Mouse (Mus musculus): Measurements from ENCODE around the gene Drg1. TPM values are rescaled to one million over a fixed set of nuclear protein-coding genes. Genes with fewer than 3 reads are reported as not detected.

Drg1 gene
- polyA plus RNA-seq, 1 experiment from 2014 or later: 177 TPM

DNA sequence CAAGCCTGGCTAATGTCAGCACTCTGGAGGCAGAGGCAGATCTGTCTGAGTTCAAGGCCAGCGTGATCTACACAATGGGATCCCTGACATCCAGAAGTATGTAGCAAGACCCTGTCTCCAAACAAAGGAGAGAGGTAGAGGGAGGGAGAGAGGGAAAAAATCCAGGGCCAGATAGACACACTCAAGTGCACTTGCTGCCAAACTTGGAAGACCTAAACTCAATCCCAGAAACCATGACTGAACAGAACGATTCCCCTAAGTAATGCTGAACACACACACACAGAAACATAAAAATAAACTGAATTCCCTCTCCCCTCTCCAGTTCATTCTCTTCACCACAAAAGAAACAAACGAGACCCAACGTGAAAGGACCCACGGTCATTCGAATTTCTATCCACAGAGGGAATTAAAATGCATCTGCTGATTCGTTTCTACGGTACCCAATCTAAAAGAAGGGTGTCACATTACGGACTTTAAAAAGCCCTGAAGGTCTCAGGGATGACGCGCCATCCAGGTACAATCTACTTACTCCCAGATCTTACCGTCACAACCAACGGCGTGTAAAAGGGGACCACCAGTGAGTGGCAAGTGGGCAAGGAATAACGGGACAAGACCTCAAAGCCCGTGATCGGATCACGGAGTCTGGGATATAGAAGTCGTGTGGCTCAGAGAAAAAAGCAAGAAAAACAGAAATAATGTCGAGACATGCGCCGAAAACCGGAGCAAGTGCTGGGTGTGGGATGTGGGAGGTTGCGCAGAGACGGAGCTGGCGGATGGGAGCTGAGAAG is 730 bp downstream of the Drg1 start:
- Histone ChIP-seq H3K9me3 (ENCODE audit: control insufficient read depth, low read length) (no peaks in the 10 kb centered on the region), H3K4me3 (ENCODE audit: low read depth, low read length) (peak overlapping the region; percentile 97), H3K9ac (ENCODE audit: low read depth, low read length) (peak overlapping the region; percentile 99), H3K4me2 (ENCODE audit: low read depth, low read length) (peak overlapping the region; percentile 80), H3K4me1 (ENCODE audit: control insufficient read depth, insufficient read depth, low read length) (peaks cover 10% of the 10 kb centered on the region), H3K27ac (replicated peaks; ENCODE audit: low read depth, low read length) (peak overlapping the region; percentile 97), H3K36me3 (ENCODE audit: control insufficient read depth, insufficient read depth, low read length) (peaks cover 40% of the 10 kb centered on the region), H3K27me3 (replicated peaks; ENCODE audit: control insufficient read depth, insufficient read depth, low read length) (no peaks in the 10 kb centered on the region)
- WGBS: 1% methylated on average over 26 of the region's 26 CpGs
- ATAC-seq (ENCODE audit: low read depth): 0 out of 2 replicates have a peak, but pooled peaks have one; percentile 9
- peak; percentile 83 for DNase-seq (ENCODE audit: low spot score)

DNA sequence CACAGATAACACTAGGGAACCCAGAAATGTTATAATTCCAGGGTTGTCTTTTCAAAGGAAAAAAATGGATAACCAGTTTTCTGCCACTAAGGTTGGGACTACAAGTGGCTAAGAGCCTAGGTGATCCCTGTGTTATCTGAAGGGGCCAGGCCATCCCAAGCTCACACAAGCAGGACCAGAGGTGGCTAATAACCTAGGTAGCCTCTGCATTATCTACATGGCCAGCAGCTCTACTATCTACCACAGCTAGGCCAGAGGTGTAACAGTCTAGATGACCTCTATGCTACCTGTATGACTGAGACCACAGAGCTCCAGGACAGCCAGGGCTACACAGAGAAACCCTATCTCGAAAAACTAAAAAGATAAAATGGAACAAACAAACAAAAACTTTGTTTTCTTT is 6.7 kb downstream of the Drg1 start:
- Histone ChIP-seq H3K9ac (ENCODE audit: low read depth, low read length) (no peak overlapping the region), H3K4me3 (ENCODE audit: low read depth, low read length) (no peak overlapping the region), H3K4me2 (ENCODE audit: low read depth, low read length) (no peak overlapping the region), H3K27ac (replicated peaks; ENCODE audit: low read depth, low read length) (no peak overlapping the region), H3K36me3 (ENCODE audit: control insufficient read depth, insufficient read depth, low read length) (peaks cover 90% of the 10 kb centered on the region), H3K27me3 (replicated peaks; ENCODE audit: control insufficient read depth, insufficient read depth, low read length) (no peaks in the 10 kb centered on the region), H3K4me1 (ENCODE audit: control insufficient read depth, insufficient read depth, low read length) (peaks cover under 1% of the 10 kb centered on the region; the same call in 1 of the 2 replicates), H3K9me3 (ENCODE audit: control insufficient read depth, low read length) (no peaks in the 10 kb centered on the region)
- no peak for DNase-seq (ENCODE audit: low spot score)
- ATAC-seq (ENCODE audit: low read depth): no peak
- 97% methylated on average over 1 of the region's 1 CpGs for WGBS

DNA sequence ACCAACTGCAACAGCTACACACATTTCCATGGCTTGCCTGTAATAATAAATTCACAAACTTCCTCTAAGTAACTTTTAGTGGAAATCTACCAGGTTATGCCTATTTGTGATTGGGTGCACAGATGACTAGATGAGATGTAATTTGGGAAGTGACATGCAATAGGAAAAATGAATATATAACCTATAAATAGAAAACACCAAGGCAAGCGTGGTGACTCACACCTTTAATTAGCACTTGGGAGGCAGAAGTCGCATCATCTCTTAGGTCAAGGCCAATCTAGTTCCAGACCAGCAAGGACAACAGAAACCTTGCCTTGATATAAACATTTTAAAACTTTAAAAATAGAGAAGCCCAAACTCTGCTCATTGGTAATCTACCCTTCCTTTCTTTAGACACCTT is 18.8 kb downstream of the Drg1 start:
- ATAC-seq (ENCODE audit: low read depth): no peak

DNA sequence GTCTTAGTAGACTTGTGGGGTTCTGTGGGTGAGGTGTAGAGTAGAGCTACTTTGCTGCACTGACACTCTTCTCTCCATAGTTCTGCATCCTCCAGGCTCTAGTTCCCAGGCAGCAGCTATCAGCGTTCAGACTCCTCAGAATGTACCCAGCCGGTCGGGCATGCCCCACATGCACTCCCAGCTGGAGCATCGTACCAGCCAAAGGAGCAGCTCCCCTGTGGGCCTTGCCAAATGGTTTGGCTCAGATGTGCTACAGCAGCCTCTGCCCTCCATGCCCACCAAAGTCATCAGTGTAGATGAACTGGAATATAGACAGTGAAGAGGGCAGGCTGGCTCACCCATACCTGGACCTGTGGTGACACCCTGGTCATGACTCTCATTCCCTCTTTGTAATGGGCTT is 22.4 kb downstream of the Drg1 start:
- Histone ChIP-seq H3K36me3 (ENCODE audit: control insufficient read depth, insufficient read depth, low read length) (peaks cover 97% of the 10 kb centered on the region), H3K4me2 (ENCODE audit: low read depth, low read length) (no peak overlapping the region), H3K27ac (replicated peaks; ENCODE audit: low read depth, low read length) (no peak overlapping the region), H3K9me3 (ENCODE audit: control insufficient read depth, low read length) (no peaks in the 10 kb centered on the region), H3K27me3 (replicated peaks; ENCODE audit: control insufficient read depth, insufficient read depth, low read length) (no peaks in the 10 kb centered on the region), H3K4me3 (ENCODE audit: low read depth, low read length) (no peak overlapping the region), H3K9ac (ENCODE audit: low read depth, low read length) (no peak overlapping the region), H3K4me1 (ENCODE audit: control insufficient read depth, insufficient read depth, low read length) (no peaks in the 10 kb centered on the region)
- 88% methylated on average over 4 of the region's 4 CpGs for WGBS
- ATAC-seq (ENCODE audit: low read depth) (no peak), DNase-seq (ENCODE audit: low spot score) (no peak)

More for the DNA sequence above, 18.8 kb downstream of the Drg1 start:
- 90% methylated on average over 2 of the region's 2 CpGs for WGBS
- Histone ChIP-seq H3K27me3 (replicated peaks; ENCODE audit: control insufficient read depth, insufficient read depth, low read length) (no peaks in the 10 kb centered on the region), H3K36me3 (ENCODE audit: control insufficient read depth, insufficient read depth, low read length) (peaks cover 97% of the 10 kb centered on the region), H3K27ac (replicated peaks; ENCODE audit: low read depth, low read length) (no peak overlapping the region), H3K4me2 (ENCODE audit: low read depth, low read length) (no peak overlapping the region), H3K9ac (ENCODE audit: low read depth, low read length) (no peak overlapping the region), H3K4me1 (ENCODE audit: control insufficient read depth, insufficient read depth, low read length) (no peaks in the 10 kb centered on the region), H3K9me3 (ENCODE audit: control insufficient read depth, low read length) (no peaks in the 10 kb centered on the region), H3K4me3 (ENCODE audit: low read depth, low read length) (no peak overlapping the region)
- DNase-seq (ENCODE audit: low spot score): no peak

DNA sequence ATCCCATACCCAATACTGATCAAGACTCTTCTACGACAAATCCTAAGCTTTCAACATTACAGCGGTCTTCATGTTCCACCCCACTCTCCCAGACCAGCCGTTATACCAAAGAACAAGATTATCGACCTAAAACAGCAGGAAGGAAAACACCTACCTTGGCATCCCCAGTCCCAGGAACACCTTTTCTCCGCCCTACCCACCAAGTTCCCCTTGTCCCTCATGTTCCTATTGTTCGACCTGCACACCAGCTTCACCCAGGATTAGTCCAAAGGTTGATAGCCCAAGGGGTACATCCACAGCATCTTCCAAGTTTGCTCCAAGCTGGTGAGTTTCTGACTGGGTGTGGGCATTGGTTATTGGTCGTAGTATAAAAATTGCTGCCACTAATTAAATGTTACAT is 23.8 kb downstream of the Drg1 start:
- ATAC-seq (ENCODE audit: low read depth) (no peak), DNase-seq (ENCODE audit: low spot score) (no peak)
- 93% methylated on average over 7 of the region's 7 CpGs for WGBS
- H3K27ac ChIP-seq (replicated peaks; ENCODE audit: low read depth, low read length): no peak overlapping the region
- no peaks in the 10 kb centered on the region for H3K9me3 ChIP-seq (ENCODE audit: control insufficient read depth, low read length)
- no peak overlapping the region for H3K9ac ChIP-seq (ENCODE audit: low read depth, low read length)
- no peak overlapping the region for H3K4me3 ChIP-seq (ENCODE audit: low read depth, low read length)
- H3K27me3 ChIP-seq (replicated peaks; ENCODE audit: control insufficient read depth, insufficient read depth, low read length): no peaks in the 10 kb centered on the region
- H3K4me1 ChIP-seq (ENCODE audit: control insufficient read depth, insufficient read depth, low read length): no peaks in the 10 kb centered on the region
- H3K4me2 ChIP-seq (ENCODE audit: low read depth, low read length): no peak overlapping the region
- peaks cover 98% of the 10 kb centered on the region for H3K36me3 ChIP-seq (ENCODE audit: control insufficient read depth, insufficient read depth, low read length)

DNA sequence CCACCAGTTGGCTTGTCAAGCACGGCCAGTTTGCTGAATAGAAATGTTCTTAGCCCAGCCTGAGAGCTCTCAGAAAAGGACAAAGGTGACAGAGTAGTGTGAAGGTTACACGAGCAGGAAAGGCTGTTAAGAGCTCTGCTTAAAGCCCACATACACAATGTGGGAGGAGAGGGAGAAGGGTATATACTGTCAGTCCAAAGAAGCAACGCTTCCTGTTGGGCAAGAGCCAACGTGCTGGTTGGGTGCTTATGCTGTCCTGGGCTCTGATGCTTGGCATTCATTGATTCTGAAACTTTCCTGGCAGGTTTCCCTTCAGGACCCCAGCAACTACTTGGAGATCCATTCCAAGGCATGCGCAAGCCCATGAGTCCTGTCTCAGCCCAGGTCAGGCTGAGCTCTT is 30.9 kb downstream of the Drg1 start:
- Histone ChIP-seq H3K9me3 (ENCODE audit: control insufficient read depth, low read length) (no peaks in the 10 kb centered on the region), H3K4me1 (ENCODE audit: control insufficient read depth, insufficient read depth, low read length) (no peaks in the 10 kb centered on the region), H3K36me3 (ENCODE audit: control insufficient read depth, insufficient read depth, low read length) (peaks cover 96% of the 10 kb centered on the region), H3K27ac (replicated peaks; ENCODE audit: low read depth, low read length) (no peak overlapping the region), H3K9ac (ENCODE audit: low read depth, low read length) (no peak overlapping the region), H3K27me3 (replicated peaks; ENCODE audit: control insufficient read depth, insufficient read depth, low read length) (no peaks in the 10 kb centered on the region), H3K4me2 (ENCODE audit: low read depth, low read length) (no peak overlapping the region), H3K4me3 (ENCODE audit: low read depth, low read length) (no peak overlapping the region)
- WGBS: 91% methylated on average over 5 of the region's 5 CpGs
- ATAC-seq (ENCODE audit: low read depth) (no peak), DNase-seq (ENCODE audit: low spot score) (no peak)

DNA sequence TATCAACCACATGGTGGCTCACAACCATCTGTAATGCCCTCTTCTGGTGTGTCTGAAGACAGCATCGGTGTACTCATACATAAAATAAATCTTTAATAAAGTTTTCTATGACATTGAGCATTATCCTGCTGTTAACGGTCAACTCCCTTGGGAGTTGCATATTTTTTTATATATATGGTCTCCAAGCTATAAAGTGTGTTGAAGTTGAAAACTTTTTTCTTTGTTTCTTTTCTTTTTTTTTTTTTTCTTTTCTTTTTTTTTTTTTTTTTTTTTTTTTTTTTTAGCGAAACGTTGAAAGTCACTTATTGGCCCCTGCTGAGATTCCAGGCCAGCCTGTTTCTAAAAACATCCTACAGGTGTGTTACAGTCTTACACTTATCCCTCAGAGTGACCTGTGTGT is 32.5 kb downstream of the Drg1 start:
- Histone ChIP-seq H3K9me3 (ENCODE audit: control insufficient read depth, low read length) (no peaks in the 10 kb centered on the region), H3K4me1 (ENCODE audit: control insufficient read depth, insufficient read depth, low read length) (no peaks in the 10 kb centered on the region), H3K27me3 (replicated peaks; ENCODE audit: control insufficient read depth, insufficient read depth, low read length) (no peaks in the 10 kb centered on the region), H3K4me3 (ENCODE audit: low read depth, low read length) (no peak overlapping the region), H3K27ac (replicated peaks; ENCODE audit: low read depth, low read length) (no peak overlapping the region), H3K4me2 (ENCODE audit: low read depth, low read length) (no peak overlapping the region), H3K36me3 (ENCODE audit: control insufficient read depth, insufficient read depth, low read length) (peaks cover 93% of the 10 kb centered on the region), H3K9ac (ENCODE audit: low read depth, low read length) (no peak overlapping the region)
- ATAC-seq (ENCODE audit: low read depth) (no peak), DNase-seq (ENCODE audit: low spot score) (no peak)
- 96% methylated on average over 4 of the region's 4 CpGs for WGBS

DNA sequence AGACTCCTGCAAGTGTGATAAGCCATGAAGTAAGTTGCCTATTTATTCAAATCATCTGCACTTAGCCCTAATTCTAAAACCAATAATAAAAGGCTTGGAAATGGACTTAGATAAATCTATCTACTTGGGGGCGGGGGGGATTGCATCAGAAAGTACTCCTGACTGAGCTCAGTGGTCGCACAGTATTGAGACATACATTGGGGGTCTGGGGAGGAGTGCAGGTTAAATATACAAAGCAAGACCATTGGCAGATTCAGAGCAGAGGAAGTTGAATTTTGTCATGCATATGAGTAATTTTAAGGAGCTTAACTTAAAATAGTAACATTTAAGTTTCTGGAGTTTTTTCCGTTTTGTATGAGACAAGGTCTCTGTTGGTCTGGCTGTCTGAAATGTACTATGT is 34.0 kb downstream of the Drg1 start:
- H3K4me2 ChIP-seq (ENCODE audit: low read depth, low read length): no peak overlapping the region
- ATAC-seq (ENCODE audit: low read depth): no peak
- no peaks in the 10 kb centered on the region for H3K9me3 ChIP-seq (ENCODE audit: control insufficient read depth, low read length)
- H3K27ac ChIP-seq (replicated peaks; ENCODE audit: low read depth, low read length): no peak overlapping the region
- H3K36me3 ChIP-seq (ENCODE audit: control insufficient read depth, insufficient read depth, low read length): peaks cover 89% of the 10 kb centered on the region
- DNase-seq (ENCODE audit: low spot score): no peak
- no peaks in the 10 kb centered on the region for H3K27me3 ChIP-seq (replicated peaks; ENCODE audit: control insufficient read depth, insufficient read depth, low read length)
- H3K4me1 ChIP-seq (ENCODE audit: control insufficient read depth, insufficient read depth, low read length): no peaks in the 10 kb centered on the region
- H3K9ac ChIP-seq (ENCODE audit: low read depth, low read length): no peak overlapping the region
- 89% methylated on average over 3 of the region's 3 CpGs for WGBS
- H3K4me3 ChIP-seq (ENCODE audit: low read depth, low read length): no peak overlapping the region

DNA sequence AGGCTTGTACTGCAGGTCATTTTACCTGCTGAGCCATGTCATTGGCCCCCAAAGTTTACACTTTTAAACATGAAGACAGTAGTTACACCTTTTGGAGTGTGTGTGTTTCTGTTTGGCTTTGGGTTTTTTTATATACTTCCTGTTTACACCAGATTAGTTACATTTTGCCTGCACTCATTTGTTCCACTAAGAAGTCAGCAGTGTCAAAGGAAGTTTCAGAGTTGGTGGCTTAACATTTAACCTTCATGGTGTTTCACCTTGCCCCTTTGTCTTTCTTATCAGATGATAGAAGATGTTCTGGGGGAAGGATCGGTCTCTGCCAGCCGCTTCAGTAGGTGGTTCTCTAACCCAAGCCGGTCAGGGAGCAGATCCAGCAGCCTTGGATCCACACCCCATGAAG is 39.1 kb downstream of the Drg1 start:
- ATAC-seq (ENCODE audit: low read depth) (no peak), DNase-seq (ENCODE audit: low spot score) (no peak)
- Histone ChIP-seq H3K9ac (ENCODE audit: low read depth, low read length) (no peak overlapping the region), H3K36me3 (ENCODE audit: control insufficient read depth, insufficient read depth, low read length) (peaks cover 91% of the 10 kb centered on the region), H3K4me3 (ENCODE audit: low read depth, low read length) (no peak overlapping the region), H3K4me2 (ENCODE audit: low read depth, low read length) (no peak overlapping the region), H3K9me3 (ENCODE audit: control insufficient read depth, low read length) (no peaks in the 10 kb centered on the region), H3K27me3 (replicated peaks; ENCODE audit: control insufficient read depth, insufficient read depth, low read length) (no peaks in the 10 kb centered on the region), H3K27ac (replicated peaks; ENCODE audit: low read depth, low read length) (no peak overlapping the region), H3K4me1 (ENCODE audit: control insufficient read depth, insufficient read depth, low read length) (no peaks in the 10 kb centered on the region)
- WGBS: 95% methylated on average over 3 of the region's 3 CpGs

All from embryonic facial prominence, embryonic 14.5 days (tissue).